Mouse (Mus musculus): ENCODE measurements around the gene 4930447C04Rik.

4930447C04Rik gene

DNA sequence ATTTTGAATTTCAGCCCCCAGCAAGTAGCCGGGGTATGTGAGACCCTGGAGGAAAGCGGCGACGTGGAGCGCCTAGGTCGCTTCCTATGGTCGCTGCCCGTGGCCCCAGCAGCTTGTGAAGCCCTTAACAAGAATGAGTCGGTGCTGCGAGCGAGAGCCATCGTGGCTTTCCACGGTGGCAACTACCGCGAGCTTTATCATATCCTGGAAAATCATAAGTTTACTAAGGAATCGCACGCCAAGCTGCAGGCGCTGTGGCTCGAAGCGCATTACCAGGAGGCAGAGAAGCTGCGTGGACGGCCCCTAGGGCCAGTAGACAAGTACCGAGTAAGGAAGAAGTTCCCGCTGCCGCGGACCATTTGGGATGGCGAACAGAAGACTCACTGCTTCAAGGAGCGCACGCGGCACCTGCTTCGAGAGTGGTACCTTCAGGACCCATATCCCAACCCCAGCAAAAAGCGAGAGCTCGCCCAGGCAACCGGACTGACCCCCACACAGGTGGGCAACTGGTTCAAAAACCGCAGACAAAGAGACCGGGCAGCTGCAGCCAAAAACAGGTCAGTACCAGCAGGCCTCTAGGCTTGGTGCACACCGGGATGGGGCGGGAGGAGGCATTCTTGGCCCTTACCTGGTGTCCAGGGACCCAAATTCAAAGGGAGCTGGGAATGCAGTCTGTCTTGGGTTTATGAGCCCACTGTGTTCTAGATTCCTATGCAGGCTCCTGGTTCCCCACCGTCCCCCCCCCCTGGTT lies at the start of gene 4930447C04Rik:
TSS of gene 4930447C04Rik (minus strand) at position 704 of the 751 bp plus-strand sequence.
- no peak for DNase-seq

DNA sequence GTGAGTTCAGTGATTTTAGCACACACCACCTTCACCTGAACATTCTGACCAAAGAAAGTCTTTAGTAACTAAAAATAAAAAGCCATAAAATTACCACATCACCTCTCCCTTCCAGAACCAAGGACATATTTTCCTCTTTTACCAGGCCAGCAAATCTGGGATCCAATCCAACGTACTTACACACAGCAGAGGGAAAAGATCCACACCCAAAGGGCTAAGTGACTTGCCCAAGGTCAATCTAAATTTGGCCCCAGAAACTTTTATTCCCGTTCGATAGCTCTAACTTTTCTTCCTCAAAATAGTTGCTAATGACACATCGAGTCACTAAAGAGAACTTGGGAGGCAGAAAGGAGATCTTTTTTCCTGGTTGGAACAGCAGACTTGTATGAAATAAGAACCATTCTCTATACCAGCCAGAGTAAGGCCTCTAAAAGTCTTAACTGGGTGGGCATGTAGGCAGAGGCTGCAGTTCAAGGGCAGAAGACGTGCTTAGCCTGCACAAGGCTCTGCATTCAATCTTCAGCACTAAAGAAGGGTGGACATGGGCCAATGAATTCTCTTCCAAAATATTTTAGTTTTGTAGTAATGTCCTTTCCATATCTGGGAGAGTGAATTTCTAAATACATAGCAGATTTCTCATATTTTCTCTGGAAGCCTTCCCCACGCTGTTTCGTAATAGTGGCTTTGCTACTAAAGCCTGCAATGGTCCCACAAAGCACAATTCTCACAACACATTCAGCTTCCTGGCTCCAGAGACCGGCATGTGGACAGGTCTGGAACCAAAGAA lies 42.7 kb upstream of the 4930447C04Rik start:
- DNase-seq = no peak

GRCm38 (mm10) chr12:72982616-72983015 lies 42.0 kb upstream of the 4930447C04Rik start:
- DNase-seq = no peak

DNA sequence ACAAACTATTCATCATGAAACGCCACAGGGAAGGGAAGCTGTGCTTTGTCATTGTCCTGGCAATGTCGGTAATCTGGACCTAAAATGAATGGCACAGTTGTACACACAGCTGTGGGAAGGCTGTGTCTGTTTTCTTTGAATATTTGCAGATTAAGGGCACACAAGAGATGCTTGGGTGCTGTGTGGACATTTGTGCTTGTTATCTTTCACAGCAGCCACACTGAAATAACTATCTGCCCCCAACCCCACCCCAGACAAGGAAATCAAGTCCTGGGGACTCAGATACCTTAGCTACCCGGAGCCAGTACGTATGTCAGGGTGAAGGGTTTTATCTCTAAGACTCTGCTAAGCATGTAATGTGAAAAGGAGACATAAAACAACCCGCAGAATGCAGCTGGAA lies 38.7 kb upstream of the 4930447C04Rik start:
- no peak for DNase-seq

GRCm38 (mm10) chr12:72977851-72978250 lies 37.3 kb upstream of the 4930447C04Rik start:
- no peak for DNase-seq

GRCm38 (mm10) chr12:72976718-72977117 lies 36.1 kb upstream of the 4930447C04Rik start:
- peak; percentile 62 to 64 for DNase-seq

DNA sequence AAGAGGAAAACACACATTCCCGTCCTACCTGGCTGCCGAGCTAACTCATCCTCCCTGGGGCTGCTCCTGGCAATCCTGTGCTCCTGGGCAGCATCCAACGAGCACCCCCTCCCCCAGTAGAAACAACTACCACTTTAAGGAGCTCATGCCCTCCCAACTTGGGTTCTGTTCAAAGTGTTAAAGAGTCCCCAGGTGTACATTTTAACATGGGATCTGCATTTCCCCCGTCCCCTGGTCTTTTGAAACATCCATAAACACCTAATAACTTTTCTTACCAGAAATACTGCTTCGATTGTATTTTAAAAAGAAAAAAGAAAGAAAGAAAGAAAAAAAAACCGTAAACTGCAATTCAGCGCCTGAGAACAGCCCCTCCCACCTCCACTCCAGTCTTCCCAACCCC lies 35.6 kb upstream of the 4930447C04Rik start:
- no peak for DNase-seq

- DNase-seq = peak; percentile 42 to 43
These were observed 32.6 kb upstream of the 4930447C04Rik start for GRCm38 (mm10) chr12:72973161-72973560.

DNA sequence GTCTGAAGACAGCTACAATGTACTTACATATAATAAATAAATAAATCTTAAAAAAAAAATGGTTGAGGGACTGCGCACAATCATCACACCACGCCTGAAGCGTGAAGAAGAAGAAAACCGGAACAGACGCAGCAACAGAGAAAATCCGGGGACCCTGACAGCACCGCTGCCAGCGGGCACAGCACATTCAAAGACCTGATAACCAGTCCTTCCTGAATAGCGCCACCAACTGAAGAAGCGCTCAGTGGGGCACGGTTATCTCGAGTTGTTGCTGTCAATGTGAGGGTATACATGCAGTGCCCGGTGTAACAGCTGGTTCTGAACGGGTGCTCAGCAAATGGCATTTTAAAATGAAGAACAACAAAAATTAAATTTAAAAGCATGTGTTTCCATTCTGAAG lies 30.0 kb upstream of the 4930447C04Rik start:
- no peak for DNase-seq

DNA sequence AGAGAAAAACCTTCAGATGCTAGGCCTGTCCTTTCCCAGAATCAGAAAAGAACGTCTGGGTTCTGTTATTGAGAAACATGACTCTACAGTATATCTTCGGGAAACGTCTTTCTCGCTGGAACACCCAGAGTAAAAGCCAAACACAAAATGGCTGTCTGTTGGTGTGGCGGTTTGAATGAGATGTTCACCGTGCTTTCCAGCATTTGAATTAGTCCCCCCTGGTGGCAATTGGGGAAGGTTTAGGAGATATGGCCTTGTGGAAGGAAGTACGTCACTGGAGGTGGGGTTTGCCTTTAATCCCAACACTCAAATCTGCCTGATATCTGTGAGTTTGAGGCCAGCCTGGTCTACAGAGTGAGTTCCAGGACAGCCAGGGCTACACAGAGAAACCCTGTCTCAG lies 27.0 kb upstream of the 4930447C04Rik start:
- no peak for DNase-seq

DNA sequence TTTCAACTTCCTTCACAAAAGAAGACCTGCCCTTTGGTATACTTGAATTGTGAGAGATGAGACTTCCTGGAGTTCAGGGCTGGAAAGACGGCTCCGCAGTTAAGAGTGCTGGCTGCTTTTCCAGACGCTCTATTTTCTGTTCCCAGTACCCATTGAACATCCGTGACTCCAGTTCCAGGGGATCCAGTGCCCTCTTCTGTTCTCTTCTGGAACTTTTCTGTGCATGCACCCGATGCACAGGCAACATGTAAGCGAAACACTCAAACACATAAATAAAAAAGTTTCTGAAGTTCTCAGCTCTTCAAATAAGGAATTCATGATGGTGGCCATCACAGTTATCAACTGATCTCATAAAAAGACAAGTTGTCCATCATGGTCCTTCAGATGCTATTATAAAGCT lies 22.2 kb upstream of the 4930447C04Rik start:
- no peak for DNase-seq

DNA sequence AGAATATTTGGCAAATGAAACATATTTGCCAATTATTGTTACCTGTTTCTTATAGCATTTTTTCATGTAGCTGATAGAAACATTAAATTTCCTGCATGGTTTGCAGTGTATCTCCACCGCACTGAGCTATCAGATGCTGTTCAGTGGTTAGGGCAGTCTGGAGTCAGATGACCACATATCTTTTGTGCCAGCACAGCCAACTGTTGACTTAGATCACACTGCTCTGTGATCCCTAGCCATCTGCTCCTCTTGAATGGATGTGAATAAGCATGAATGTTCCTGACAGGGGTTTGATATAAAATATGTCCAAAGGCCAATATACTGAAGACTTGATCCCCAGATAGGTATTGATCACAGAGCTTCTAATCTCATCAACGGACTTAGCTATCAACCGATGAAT lies 17.9 kb upstream of the 4930447C04Rik start:
- no peak for DNase-seq

- no peak for DNase-seq
These were observed 17.4 kb upstream of the 4930447C04Rik start for GRCm38 (mm10) chr12:72957829-72958424.

DNA sequence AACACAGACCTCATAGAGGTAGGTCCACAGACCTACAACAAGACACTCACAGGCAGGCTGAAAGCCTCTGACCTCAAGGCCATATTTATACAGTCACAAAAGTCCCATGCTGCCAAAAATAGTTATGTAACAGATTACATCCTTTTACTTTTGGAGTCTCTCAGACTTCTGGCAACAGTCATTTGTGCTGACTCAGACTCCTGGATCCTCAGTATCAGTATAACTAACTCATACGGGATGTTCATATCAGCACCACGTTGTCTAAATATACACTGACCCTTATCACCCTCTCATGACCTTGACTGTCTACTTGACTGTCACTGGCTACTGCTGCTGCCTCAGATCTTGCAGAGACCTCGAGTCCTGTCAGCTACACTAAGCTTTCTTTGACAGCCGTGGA lies 14.3 kb upstream of the 4930447C04Rik start:
- DNase-seq = no peak

GRCm38 (mm10) chr12:72953858-72954257 lies 13.3 kb upstream of the 4930447C04Rik start:
- DNase-seq = no peak

GRCm38 (mm10) chr12:72953089-72953488 lies 12.5 kb upstream of the 4930447C04Rik start:
- DNase-seq = no peak

GRCm38 (mm10) chr12:72947335-72947734 lies 6.8 kb upstream of the 4930447C04Rik start:
- DNase-seq = no peak

DNA sequence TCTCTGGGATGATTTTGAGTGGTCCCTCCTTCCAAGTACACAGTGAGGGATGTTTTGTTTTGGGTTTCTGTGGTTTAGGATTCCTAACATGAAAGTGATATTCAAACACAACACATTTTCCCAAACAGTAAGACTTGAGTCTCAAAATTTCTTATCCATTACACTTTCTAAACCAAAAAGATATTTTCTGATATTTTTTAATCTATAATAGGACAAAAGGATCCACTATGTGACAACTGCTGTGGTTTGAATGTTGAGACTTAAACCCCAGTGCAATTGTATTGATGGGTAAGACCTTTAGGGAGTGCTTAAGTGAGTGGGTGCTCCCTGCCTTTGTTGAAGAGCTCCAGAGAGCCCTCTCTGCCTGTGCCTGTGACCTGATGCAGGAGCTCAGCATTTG lies 6.2 kb upstream of the 4930447C04Rik start:
- DNase-seq = no peak

DNA sequence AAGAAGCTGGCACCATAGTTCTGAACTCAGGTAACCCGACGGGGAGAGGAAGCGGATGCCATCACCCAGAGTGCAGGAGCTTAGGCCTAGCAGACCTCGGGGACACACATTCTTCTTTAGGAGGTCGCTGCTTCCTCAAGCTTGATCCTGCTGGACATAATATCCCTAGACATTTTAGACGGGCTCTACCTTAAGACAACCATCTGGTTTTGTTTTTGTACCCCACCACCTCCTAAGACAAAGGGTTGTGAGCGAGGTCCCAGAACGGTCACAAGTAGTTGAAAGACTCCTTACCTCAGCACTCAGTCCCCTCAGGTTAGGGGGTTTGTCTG lies 5.5 kb upstream of the 4930447C04Rik start:
- DNase-seq = no peak

DNA sequence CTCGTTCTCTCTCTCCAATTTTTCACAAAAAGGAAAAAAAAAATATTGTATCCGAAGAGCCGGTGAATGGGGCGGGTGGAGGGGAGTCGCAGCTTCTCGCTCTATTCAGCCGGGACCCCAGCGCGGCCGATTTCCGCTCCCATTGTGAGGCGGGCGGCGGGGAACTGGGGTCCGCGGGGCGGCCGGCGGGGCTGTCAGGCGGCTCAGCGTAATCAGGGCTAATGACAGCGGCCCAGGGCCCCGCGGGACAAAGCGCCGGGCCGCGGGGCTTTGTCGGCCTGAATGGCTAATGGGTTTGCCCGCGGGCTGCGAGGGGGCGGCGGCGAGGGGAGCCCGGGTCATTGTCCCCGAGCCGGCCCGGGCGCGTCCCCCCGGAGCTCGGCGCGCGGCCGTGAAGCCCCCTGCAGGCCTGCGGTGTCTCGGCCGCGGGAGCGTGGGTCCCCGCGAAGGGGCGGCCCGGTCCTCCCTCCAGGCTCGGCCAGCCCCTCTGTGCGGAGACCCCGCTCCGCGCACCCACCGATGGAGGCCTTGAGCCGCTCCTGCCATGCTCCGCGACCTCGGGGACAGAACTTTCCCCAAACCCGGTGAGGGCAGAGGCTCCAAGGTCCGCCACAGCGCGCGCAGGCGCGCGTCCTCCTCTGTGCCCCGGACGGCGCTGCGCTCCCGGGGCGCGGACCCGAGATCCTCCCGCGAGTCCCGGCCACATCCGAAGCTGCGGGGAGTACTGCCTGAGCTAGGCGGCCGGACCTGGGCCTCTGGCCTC lies 4.9 kb upstream of the 4930447C04Rik start:
- DNase-seq = no peak

DNA sequence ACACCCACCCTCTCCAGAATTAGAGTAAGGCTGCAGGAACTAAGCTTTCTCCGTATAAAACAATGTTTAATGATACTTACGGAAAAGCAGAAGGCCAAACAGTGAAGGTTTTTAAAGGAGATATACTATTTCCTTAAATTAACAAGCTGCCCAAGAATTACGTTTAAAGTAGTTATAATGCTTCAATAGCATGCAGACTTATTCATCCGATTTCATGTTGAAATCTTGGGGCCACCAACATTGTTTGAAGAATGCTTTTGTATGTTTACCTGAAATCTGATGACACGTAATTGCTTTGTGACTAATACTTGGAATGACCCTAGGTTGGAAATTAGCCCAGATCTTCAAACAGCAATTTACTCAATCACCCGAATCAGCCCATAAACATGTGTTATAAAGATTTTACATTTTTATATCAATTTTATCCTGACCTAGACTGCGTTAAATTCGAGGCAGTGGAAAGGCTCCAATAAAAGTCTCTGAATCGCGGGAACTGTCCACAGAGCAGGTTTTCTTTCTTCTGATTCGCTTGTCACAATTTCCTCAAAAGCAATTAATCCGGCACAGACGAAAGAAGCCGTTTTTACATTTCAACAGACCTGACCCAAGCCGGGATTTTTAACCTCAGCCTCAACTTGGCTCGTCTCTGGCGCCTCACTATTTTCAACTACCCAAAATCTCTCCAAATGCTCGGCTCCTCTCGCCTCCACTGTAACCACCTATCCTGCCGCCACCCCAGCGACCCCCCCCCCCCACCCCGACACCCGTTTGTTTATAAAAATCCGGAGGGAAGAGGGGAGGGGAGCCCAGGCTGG lies 4.0 kb upstream of the 4930447C04Rik start:
- DNase-seq = no peak

- DNase-seq = no peak
These were observed 3.1 kb upstream of the 4930447C04Rik start for GRCm38 (mm10) chr12:72943574-72944110.

All from cerebellum, adult 18-20 months (tissue).